Mouse (Mus musculus): ENCODE results near the gene Olfr517. TPM values are rescaled to one million over a fixed set of nuclear protein-coding genes. Genes with fewer than 3 reads are reported as not detected.

Olfr517 gene
- not detected for total RNA-seq (2023)

GRCm38 (mm10) chr7:108872279-108872678 is at the start of gene Olfr517:
Gene Olfr517 (minus strand): TSS chr7:108872379.

DNA sequence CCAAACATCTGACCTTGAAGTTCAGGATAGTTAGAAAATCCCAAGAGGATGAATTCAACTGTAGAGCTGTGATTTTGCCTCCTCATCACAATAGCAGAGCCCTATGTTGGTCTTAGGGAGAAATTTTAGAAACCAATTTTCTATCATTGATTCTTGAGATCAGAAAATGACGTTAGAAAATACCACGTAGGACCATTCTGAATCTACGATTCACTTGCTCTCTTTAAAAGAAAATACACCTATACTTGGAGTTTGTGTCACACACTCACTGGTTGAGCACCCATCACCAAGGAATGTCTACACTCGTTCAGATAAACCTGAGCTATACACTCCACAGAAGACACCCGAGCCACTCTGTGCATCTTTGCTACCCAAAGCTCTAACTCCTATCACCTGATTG is 22.1 kb upstream of the Olfr517 start, which contains the start of gene Olfr519:
Gene Olfr519, minus strand, starts transcription at position 101 of the 400 bp plus-strand sequence.

GRCm38 (mm10) chr7:108884906-108885305 is 12.7 kb upstream of the Olfr517 start, which contains the start of gene Olfr518:
Gene Olfr518 (minus strand): TSS chr7:108885006.

DNA sequence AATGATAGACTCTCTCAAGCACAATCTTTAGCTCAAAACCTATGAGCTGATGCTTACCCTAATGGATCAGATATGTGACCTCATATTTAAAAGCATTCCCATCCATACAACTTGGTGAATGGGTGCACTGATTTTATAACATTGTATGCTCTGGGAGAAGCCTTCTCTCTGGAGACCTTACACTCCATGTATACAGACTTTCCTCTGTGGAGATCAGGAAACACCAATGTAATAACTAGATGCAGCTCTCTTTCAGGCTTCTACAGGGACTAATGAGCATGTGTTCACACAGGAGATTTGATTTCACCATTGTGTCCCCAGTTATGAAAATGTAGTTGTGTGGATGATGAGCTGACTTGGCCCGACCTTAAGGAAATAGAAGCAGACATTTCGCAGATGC is 21.8 kb downstream of the Olfr517 start, which contains the start of gene Olfr516:
Gene Olfr516, minus strand, starts transcription at position 101 of the 400 bp plus-strand sequence.

GRCm38 (mm10) chr7:108825897-108826296 is 46.3 kb downstream of the Olfr517 start, which contains the start of gene Olfr514:
Gene Olfr514 (minus strand): TSS chr7:108825997.

Other genes with a start within 250 kb of the Olfr517 start
- gene Olfr508, start 242.4 kb downstream of the Olfr517 start, total RNA-seq (2023), result not detected
- not detected for gene Olfr509, start 220.5 kb downstream of the Olfr517 start, total RNA-seq (2023)
- not detected for gene Olfr510, start 206.0 kb downstream of the Olfr517 start, total RNA-seq (2023)
- not detected for gene Olfr512, start 159.1 kb downstream of the Olfr517 start, total RNA-seq (2023)
- gene Olfr513, start 121.4 kb downstream of the Olfr517 start, total RNA-seq (2023), result not detected
- gene Olfr514, start 46.4 kb downstream of the Olfr517 start, total RNA-seq (2023), result not detected
- not detected for gene Olfr516, start 21.9 kb downstream of the Olfr517 start, total RNA-seq (2023)
- gene Olfr518, start 12.6 kb upstream of the Olfr517 start, total RNA-seq (2023), result not detected
- gene Olfr519, start 22.0 kb upstream of the Olfr517 start, total RNA-seq (2023), result not detected
- gene Nlrp10, start 57.8 kb upstream of the Olfr517 start, total RNA-seq (2023), result 0.41 TPM
- gene Eif3f, start 62.0 kb upstream of the Olfr517 start, total RNA-seq (2023), result 255 TPM
- gene Tub, start 78.0 kb upstream of the Olfr517 start, total RNA-seq (2023), result 0.59 TPM
- not detected for gene Ric3, start 211.0 kb upstream of the Olfr517 start, total RNA-seq (2023)

Data from CD4-positive naive resting alpha-beta T cell, adult 76 days (primary cell).